Mouse (Mus musculus) embryonic facial prominence, embryonic 15.5 days (tissue): ENCODE measurements around the gene Ccl5. TPM values are rescaled to one million over a fixed set of nuclear protein-coding genes. Genes with fewer than 3 reads are reported as not detected.

Experiments
- ATAC-seq: fragments of 200-750 bp; cut with Nextera tagmentation; 2 replicates; pipeline ENCODE4 v1.8.0; 2017; ENCODE audit warnings: low read depth, moderate TSS enrichment; ENCODE audit not compliant: insufficient number of reproducible peaks, low FRiP score, low TSS enrichment
- H3K27ac ChIP-seq: fragments of 300-500 bp; sonication (generic); replicated peaks from 2 replicates; pipeline ENCODE4 v1.5.1; 2015; ENCODE audit warnings: mild to moderate bottlenecking, inconsistent platforms
- H3K27me3 ChIP-seq: fragments of 300-500 bp; sonication (generic); 2 replicates; pipeline ENCODE4 v1.6.1; 2015; ENCODE audit warnings: inconsistent platforms
- H3K36me3 ChIP-seq: fragments of 300-500 bp; sonication (generic); 2 replicates; pipeline ENCODE4 v1.6.1; 2015; ENCODE audit warnings: mild to moderate bottlenecking, inconsistent platforms
- H3K4me1 ChIP-seq: fragments of 300-500 bp; sonication (generic); 2 replicates; pipeline ENCODE4 v1.6.1; 2015; ENCODE audit warnings: inconsistent platforms
- H3K4me2 ChIP-seq: fragments of 300-500 bp; sonication (generic); replicated peaks from 2 replicates; pipeline ENCODE4 v1.6.1; 2015; ENCODE audit warnings: mild to moderate bottlenecking, inconsistent platforms
- H3K4me3 ChIP-seq: fragments of 300-500 bp; sonication (generic); replicated peaks from 2 replicates; pipeline ENCODE4 v1.5.1; 2015; ENCODE audit warnings: mild to moderate bottlenecking, inconsistent platforms
- H3K9ac ChIP-seq: fragments of 300-500 bp; sonication (generic); 2 replicates; pipeline ENCODE4 v1.6.1; 2015; ENCODE audit warnings: inconsistent platforms
- H3K9me3 ChIP-seq: fragments of 300-500 bp; sonication (generic); replicated peaks from 2 replicates; pipeline ENCODE4 v1.6.1; 2016; ENCODE audit warnings: inconsistent platforms
- WGBS: fragments of 180-500 bp; shearing (Covaris S2); methylation state at CpG from one replicate; pipeline ENCODE4 v1.1.7; 2015; 5-methylcytosine and 5-hydroxymethylcytosine counted together
- polyA plus RNA-seq: library from polyadenylated mRNA; unstranded; fragments of >200 nt; fragmentation: Nextera tagmentation; extraction: Ambion mirVana; gene quantifications from 2 replicates; pipeline ENCODE4 v1.2.1, GENCODE M21; 2015

Ccl5 gene
- polyA plus RNA-seq, 1 experiment from 2014 or later = 0.35 TPM

- no peak for ATAC-seq
Measured at GRCm38 (mm10) chr11:83536831-83537230, 6.5 kb upstream of the Ccl5 start.

DNA sequence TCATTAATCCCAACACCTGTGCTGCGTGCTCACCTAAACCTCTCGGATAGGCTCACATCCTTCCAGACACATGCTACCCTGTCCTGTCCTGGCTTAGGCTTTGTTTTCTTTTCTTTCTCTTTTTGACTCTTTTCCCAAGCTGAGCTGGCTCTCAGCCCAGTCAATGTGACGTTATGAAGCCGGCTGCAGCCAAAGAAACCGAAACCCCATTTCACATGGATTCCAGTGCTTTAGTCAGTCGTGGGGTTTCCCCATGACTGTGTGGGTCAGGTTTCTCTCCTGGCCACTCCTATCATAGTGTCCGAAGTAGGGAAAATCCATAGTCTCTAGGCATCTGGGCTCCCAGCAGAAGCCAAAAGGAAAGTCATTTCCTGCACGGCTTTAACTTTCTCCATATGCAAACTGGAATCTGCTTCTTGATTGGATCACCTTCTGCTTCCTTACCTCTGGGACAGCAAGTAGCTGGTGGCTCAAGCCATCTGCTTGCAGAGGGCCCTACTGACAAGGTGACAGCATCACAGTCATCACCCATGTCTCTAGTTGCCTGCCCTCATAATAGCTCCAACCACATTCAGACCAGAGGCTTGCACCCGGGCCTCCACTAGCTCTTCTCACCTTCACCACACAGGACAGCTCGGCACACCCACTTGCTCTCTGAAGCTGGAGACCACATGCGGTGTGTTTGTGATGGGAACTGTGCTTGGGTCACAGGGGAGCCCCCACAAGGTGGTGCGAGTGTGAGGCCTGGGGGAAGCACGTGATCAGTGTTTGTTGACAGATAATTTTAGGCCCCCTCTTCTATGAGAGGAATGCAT, 4.5 kb upstream of the Ccl5 start:
- Histone ChIP-seq H3K9ac (no peak overlapping the region), H3K27ac (peak overlapping the region; percentile 58; the same call in 1 of the 2 replicates), H3K4me1 (peaks cover 13% of the 10 kb centered on the region), H3K4me3 (peak overlapping the region; percentile 16), H3K4me2 (peak overlapping the region; percentile 34), H3K36me3 (no peaks in the 10 kb centered on the region), H3K27me3 (no peaks in the 10 kb centered on the region), H3K9me3 (no peaks in the 10 kb centered on the region)
- peak; percentile 83 for ATAC-seq
- WGBS = 28% methylated on average over 13 of the region's 13 CpGs

More at GRCm38 (mm10) chr11:83536831-83537230, 6.5 kb upstream of the Ccl5 start:
- Histone ChIP-seq H3K4me2 (no peak overlapping the region), H3K36me3 (no peaks in the 10 kb centered on the region), H3K27me3 (no peaks in the 10 kb centered on the region), H3K27ac (no peak overlapping the region), H3K9me3 (no peaks in the 10 kb centered on the region), H3K9ac (no peak overlapping the region), H3K4me1 (peaks cover 13% of the 10 kb centered on the region), H3K4me3 (no peak overlapping the region)
- WGBS = 83% methylated on average over 3 of the region's 3 CpGs

GRCm38 (mm10) chr11:83534143-83534542, 3.8 kb upstream of the Ccl5 start:
- H3K4me3 ChIP-seq = peak overlapping the region; percentile 16; the same call in 1 of the 2 replicates
- peak overlapping the region; percentile 34 for H3K4me2 ChIP-seq
- WGBS = 59% methylated on average over 8 of the region's 8 CpGs
- H3K27ac ChIP-seq = peak overlapping the region; percentile 58; the same call in 1 of the 2 replicates
- H3K9ac ChIP-seq = no peak overlapping the region
- no peaks in the 10 kb centered on the region for H3K27me3 ChIP-seq
- H3K36me3 ChIP-seq = no peaks in the 10 kb centered on the region
- ATAC-seq = no peak
- H3K4me1 ChIP-seq = peaks cover 13% of the 10 kb centered on the region
- no peaks in the 10 kb centered on the region for H3K9me3 ChIP-seq

- H3K4me3 ChIP-seq = no peak overlapping the region
- H3K9ac ChIP-seq = no peak overlapping the region
- H3K4me1 ChIP-seq = peaks cover 13% of the 10 kb centered on the region
- no peak for ATAC-seq
- H3K27me3 ChIP-seq = no peaks in the 10 kb centered on the region
- H3K27ac ChIP-seq = no peak overlapping the region
- H3K9me3 ChIP-seq = no peaks in the 10 kb centered on the region
- no peak overlapping the region for H3K4me2 ChIP-seq
- H3K36me3 ChIP-seq = no peaks in the 10 kb centered on the region
- WGBS = 90% methylated on average over 1 of the region's 1 CpGs
Measured at GRCm38 (mm10) chr11:83533192-83533591, 2.9 kb upstream of the Ccl5 start.

- 62% methylated on average over 12 of the region's 12 CpGs for WGBS
- Histone ChIP-seq H3K27me3 (no peaks in the 10 kb centered on the region), H3K4me2 (no peak overlapping the region), H3K27ac (no peak overlapping the region), H3K36me3 (no peaks in the 10 kb centered on the region), H3K9me3 (no peaks in the 10 kb centered on the region), H3K4me1 (peaks cover 1% of the 10 kb centered on the region), H3K9ac (no peak overlapping the region), H3K4me3 (no peak overlapping the region)
- no peak for ATAC-seq
Measured at GRCm38 (mm10) chr11:83529024-83529423, 1.3 kb downstream of the Ccl5 start.

DNA sequence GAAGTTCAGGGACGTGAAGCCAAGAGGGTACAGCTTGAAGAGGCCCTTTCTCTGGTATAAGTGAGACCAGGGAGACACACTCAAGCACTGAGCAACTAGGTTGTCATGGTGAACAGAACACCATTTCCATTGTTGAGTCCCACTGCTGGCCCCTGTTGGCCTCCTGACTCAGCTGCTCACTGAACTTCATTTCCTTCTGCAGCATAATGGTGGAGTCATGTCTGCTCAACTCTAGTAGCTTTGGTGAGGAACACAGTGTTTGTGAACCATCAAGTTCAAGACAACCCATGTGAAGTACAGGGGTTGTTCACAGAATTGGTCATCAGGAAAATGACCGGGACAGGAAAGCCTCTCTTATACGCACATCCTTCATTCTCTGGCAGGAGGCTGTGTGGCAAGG, 8.2 kb downstream of the Ccl5 start, which contains the start of gene Heatr9:
TSS of gene Heatr9 (minus strand) at position 101 of the 400 bp plus-strand sequence.
- no peaks in the 10 kb centered on the region for H3K27me3 ChIP-seq
- 87% methylated on average over 3 of the region's 3 CpGs for WGBS
- no peaks in the 10 kb centered on the region for H3K9me3 ChIP-seq
- H3K4me2 ChIP-seq = no peak within 1 kb of the TSS
- no peak within 1 kb of the TSS for H3K27ac ChIP-seq
- no peak for ATAC-seq
- H3K4me3 ChIP-seq = no peak within 1 kb of the TSS
- no peaks in the 10 kb centered on the region for H3K4me1 ChIP-seq
- no peak within 1 kb of the TSS for H3K9ac ChIP-seq
- H3K36me3 ChIP-seq = no peaks in the 10 kb centered on the region

- H3K4me2 ChIP-seq = no peak overlapping the region
- 80% methylated on average over 6 of the region's 6 CpGs for WGBS
- H3K9me3 ChIP-seq = no peaks in the 10 kb centered on the region
- no peak for ATAC-seq
- H3K4me1 ChIP-seq = no peaks in the 10 kb centered on the region
- H3K9ac ChIP-seq = no peak overlapping the region
- no peaks in the 10 kb centered on the region for H3K27me3 ChIP-seq
- no peaks in the 10 kb centered on the region for H3K36me3 ChIP-seq
- no peak overlapping the region for H3K4me3 ChIP-seq
- H3K27ac ChIP-seq = no peak overlapping the region
Measured at GRCm38 (mm10) chr11:83518371-83518770, 11.9 kb downstream of the Ccl5 start.

DNA sequence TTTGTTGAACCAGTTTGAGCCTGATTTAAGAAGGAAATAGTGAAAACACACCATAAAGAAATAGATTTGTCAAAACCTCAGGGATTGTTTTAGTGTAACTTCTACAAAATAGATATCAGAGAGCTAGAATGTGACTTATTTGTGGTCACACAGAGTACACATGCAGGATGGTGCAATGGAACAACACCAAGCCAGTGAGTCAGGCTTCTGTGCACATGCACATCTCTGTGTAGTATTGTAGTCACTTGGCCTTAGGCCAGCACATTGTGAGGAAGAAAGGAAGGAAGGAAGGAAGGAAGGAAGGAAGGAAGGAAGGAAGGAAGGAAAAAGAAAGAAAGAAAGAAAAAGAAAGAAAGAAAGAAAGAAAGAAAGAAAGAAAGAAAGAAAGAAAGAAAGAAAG, 13.2 kb downstream of the Ccl5 start:
- Histone ChIP-seq H3K27ac (no peak overlapping the region), H3K36me3 (no peaks in the 10 kb centered on the region), H3K9me3 (no peaks in the 10 kb centered on the region), H3K4me3 (no peak overlapping the region), H3K4me2 (no peak overlapping the region), H3K9ac (no peak overlapping the region), H3K27me3 (no peaks in the 10 kb centered on the region), H3K4me1 (no peaks in the 10 kb centered on the region)
- no peak for ATAC-seq

- Histone ChIP-seq H3K4me1 (no peaks in the 10 kb centered on the region), H3K4me3 (no peak overlapping the region), H3K36me3 (peaks cover 27% of the 10 kb centered on the region)
Measured at GRCm38 (mm10) chr11:83509521-83509920, 20.8 kb downstream of the Ccl5 start.

GRCm38 (mm10) chr11:83504308-83504707, 26.0 kb downstream of the Ccl5 start:
- Histone ChIP-seq H3K36me3 (peaks cover 59% of the 10 kb centered on the region), H3K27me3 (no peaks in the 10 kb centered on the region), H3K9ac (no peak overlapping the region), H3K4me2 (no peak overlapping the region), H3K4me3 (no peak overlapping the region), H3K4me1 (no peaks in the 10 kb centered on the region), H3K27ac (no peak overlapping the region), H3K9me3 (no peaks in the 10 kb centered on the region)
- no peak for ATAC-seq
- WGBS = 93% methylated on average over 5 of the region's 5 CpGs

More at GRCm38 (mm10) chr11:83509521-83509920, 20.8 kb downstream of the Ccl5 start:
- Histone ChIP-seq H3K4me2 (no peak overlapping the region), H3K9me3 (no peaks in the 10 kb centered on the region), H3K27me3 (no peaks in the 10 kb centered on the region), H3K27ac (no peak overlapping the region), H3K9ac (no peak overlapping the region)
- ATAC-seq = no peak

DNA sequence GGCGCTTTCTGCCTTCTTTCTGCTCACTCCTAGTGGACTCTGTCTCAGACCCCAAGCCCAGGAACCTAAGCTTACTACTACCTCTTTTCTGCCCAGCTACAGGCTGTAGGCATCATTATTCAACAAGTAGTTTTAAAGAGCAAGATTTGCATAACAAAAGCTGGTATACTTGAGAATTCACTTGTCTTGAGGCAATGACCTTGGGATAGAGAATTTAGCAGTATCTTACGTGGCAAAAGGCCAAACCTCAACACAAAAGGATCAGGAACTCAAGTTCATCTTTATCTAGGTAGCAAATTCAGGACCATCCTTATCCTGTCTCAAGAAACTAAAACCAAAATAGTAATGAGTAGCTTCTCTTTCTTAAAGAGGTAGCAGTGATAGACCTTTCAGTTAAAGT, 34.7 kb downstream of the Ccl5 start:
- Histone ChIP-seq H3K36me3 (peaks cover 29% of the 10 kb centered on the region; the same call in 1 of the 2 replicates), H3K27me3 (no peaks in the 10 kb centered on the region), H3K9ac (no peak overlapping the region), H3K4me2 (no peak overlapping the region), H3K4me1 (no peaks in the 10 kb centered on the region), H3K9me3 (no peaks in the 10 kb centered on the region), H3K4me3 (no peak overlapping the region), H3K27ac (no peak overlapping the region)
- 90% methylated on average over 2 of the region's 2 CpGs for WGBS
- ATAC-seq = no peak

GRCm38 (mm10) chr11:83491488-83491887, 38.8 kb downstream of the Ccl5 start:
- peaks cover 39% of the 10 kb centered on the region for H3K36me3 ChIP-seq

More at GRCm38 (mm10) chr11:83491488-83491887, 38.8 kb downstream of the Ccl5 start:
- no peaks in the 10 kb centered on the region for H3K9me3 ChIP-seq
- H3K9ac ChIP-seq = no peak overlapping the region
- no peak overlapping the region for H3K4me2 ChIP-seq
- no peak for ATAC-seq
- H3K4me3 ChIP-seq = no peak overlapping the region
- H3K4me1 ChIP-seq = no peaks in the 10 kb centered on the region
- H3K27me3 ChIP-seq = no peaks in the 10 kb centered on the region
- no peak overlapping the region for H3K27ac ChIP-seq
- WGBS = 82% methylated on average over 4 of the region's 4 CpGs
